Mouse (Mus musculus): ENCODE data around the gene Pabpn1l.

Gene Pabpn1l

GRCm38 (mm10) chr8:122622727-122623126, at the start of gene Pabpn1l:
Pabpn1l (minus strand) TSS chr8:122622739.
- no peak for DNase-seq (ENCODE audit: low spot score in 2 of 2)

GRCm38 (mm10) chr8:122671894-122672293, 49.4 kb upstream of the Pabpn1l start:
- DNase-seq (ENCODE audit: low spot score in 2 of 2), result no peak

- DNase-seq (ENCODE audit: low spot score in 2 of 2), result no peak
Measured at GRCm38 (mm10) chr8:122670718-122671117, 48.2 kb upstream of the Pabpn1l start.

- no peak for DNase-seq (ENCODE audit: low spot score in 2 of 2)
Measured at GRCm38 (mm10) chr8:122670001-122670400, 47.5 kb upstream of the Pabpn1l start.

GRCm38 (mm10) chr8:122669370-122669769, 46.8 kb upstream of the Pabpn1l start:
- DNase-seq (ENCODE audit: low spot score in 2 of 2), result no peak

- DNase-seq (ENCODE audit: low spot score in 2 of 2), result peak; percentile 79
Measured at GRCm38 (mm10) chr8:122667854-122668253, 45.3 kb upstream of the Pabpn1l start.

- DNase-seq (ENCODE audit: low spot score in 2 of 2), result peak; percentile 64 to 74
Measured at GRCm38 (mm10) chr8:122666827-122667226, 44.3 kb upstream of the Pabpn1l start.

DNA sequence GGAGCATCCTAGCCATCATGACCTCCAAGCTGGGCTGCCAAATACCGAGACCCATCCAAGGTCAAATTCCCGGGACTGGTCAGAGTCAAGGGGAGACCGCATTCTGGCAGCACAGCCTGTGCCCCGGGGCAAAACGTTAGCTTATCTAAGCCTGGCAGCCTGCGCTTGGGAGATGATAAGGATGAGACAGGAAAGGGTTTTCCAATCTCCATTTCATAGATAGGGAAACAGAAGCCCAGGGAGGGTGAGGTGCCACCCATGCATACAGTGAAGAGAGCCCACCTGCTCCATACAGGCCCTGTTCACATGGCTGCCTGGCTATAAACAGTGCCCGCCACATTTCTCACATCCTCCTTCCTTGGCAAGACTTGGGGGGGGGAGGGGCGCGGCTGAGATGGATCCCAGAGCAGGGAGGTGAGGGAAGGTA, 43.8 kb upstream of the Pabpn1l start:
- no peak for DNase-seq (ENCODE audit: low spot score in 2 of 2)

GRCm38 (mm10) chr8:122665667-122666316, 43.3 kb upstream of the Pabpn1l start:
- peak; percentile 17 to 23 for DNase-seq (ENCODE audit: low spot score in 2 of 2)

DNA sequence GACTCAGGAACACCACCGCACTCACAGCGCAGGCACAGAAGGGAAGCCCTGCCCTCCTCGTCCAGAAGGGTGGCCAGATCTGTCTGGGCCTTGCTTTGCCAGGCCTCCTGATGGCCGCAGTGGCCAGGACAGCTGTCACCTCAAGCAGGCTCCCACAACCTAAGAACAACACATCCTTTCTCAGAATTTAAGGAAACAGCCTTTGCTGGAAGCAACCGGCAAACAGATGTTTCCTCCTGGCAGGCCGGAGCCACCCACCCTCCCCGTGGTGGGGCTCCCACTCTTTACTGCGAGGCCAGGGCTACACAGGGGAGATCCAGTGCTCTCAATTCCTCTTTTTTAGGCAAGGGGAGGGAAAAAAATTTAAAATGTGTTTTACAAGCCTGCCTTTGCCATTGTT, 42.7 kb upstream of the Pabpn1l start:
- DNase-seq (ENCODE audit: low spot score in 2 of 2), result peak; percentile 23 to 37

- DNase-seq (ENCODE audit: low spot score in 2 of 2), result no peak
Measured at GRCm38 (mm10) chr8:122663670-122664069, 41.1 kb upstream of the Pabpn1l start.

DNA sequence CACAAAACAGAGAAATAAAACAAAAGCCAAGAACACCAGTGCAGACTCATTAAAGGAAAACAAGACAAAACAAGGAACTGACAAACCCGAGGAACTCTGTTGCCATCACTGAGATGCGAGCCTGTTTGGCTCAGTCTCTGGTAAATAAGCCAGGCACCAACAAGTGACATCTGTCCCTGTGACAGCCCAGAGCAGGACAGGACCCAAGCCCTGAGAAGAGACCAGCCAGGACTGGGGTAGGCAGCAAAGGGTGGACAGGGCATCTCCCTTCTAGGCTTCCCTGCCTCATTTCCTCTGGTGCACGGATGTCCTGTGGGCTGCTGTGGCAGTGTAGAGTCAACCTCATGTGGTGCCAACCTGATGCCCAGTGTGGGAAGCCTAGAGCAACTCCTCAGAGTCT, 40.6 kb upstream of the Pabpn1l start:
- DNase-seq (ENCODE audit: low spot score in 2 of 2), result no peak

- no peak for DNase-seq (ENCODE audit: low spot score in 2 of 2)
Measured at GRCm38 (mm10) chr8:122661894-122662293, 39.4 kb upstream of the Pabpn1l start.

DNA sequence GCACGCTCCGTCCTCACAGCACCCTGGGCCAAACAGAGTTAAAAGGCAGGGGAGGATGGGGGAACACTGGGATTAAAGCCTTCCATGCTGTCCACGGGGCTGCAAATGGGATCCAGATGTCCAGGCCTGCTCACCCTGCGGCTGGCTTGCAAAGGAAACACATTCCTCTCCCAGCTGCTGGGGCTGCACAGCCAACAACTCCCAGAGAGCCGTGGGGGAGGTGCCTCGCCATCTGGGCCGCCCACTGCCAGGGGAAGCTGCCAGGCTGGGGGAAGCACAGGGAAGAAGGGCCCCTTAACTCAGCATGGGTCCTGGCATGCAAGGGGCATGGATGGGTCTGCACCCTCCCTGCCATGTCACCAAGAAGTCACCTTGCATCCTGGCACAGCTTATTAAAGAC, 38.6 kb upstream of the Pabpn1l start:
- DNase-seq (ENCODE audit: low spot score in 2 of 2), result peak; percentile 76 to 82

- no peak for DNase-seq (ENCODE audit: low spot score in 2 of 2)
Measured at GRCm38 (mm10) chr8:122660022-122660421, 37.5 kb upstream of the Pabpn1l start.

GRCm38 (mm10) chr8:122658807-122659160, 36.2 kb upstream of the Pabpn1l start:
- DNase-seq (ENCODE audit: low spot score in 2 of 2), result no peak

- no peak for DNase-seq (ENCODE audit: low spot score in 2 of 2)
Measured at GRCm38 (mm10) chr8:122658149-122658806, 35.7 kb upstream of the Pabpn1l start.

- no peak for DNase-seq (ENCODE audit: low spot score in 2 of 2)
Measured at GRCm38 (mm10) chr8:122656056-122656999, 33.8 kb upstream of the Pabpn1l start.

GRCm38 (mm10) chr8:122654768-122655167, 32.2 kb upstream of the Pabpn1l start:
- no peak for DNase-seq (ENCODE audit: low spot score in 2 of 2)

DNA sequence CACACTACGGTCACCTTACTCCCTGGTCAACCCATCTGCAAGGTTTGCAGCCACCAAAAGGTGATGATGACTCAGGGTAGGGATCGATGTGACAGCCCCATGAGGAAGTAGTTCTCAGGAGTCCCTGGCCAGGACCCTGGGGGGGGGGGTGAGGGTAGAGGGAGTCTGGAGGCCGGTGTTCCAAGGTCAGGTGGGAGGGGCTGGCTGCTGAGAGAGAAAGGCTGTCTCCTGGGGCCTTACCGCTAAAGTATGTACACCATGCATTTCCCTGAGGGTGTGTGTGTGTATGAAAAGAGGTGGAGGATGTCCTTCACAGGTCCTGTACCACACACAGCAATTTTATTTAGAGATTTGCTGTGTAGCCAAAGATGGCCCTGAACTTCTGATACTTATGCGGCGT, 30.1 kb upstream of the Pabpn1l start:
- no peak for DNase-seq (ENCODE audit: low spot score in 2 of 2)

GRCm38 (mm10) chr8:122651326-122651921, 28.9 kb upstream of the Pabpn1l start:
- DNase-seq (ENCODE audit: low spot score in 2 of 2), result no peak
